In genomic region chr10:83328791-83329190, GRCm38 (mm10) we compare ENCODE assay signal across 19 mouse cellular contexts. TPM values are rescaled to one million over a fixed set of nuclear protein-coding genes. Genes with fewer than 3 reads are reported as not detected.
"Had no signal": no experiment of that assay in that cellular context is flagged by ENCODE, and none has a peak within 500 bp of the region (broad histone marks: within the 10 kb centered on the region; RNA-seq: fewer than 3 reads in every experiment).

No protein-coding gene starts in this region.

- ATAC-seq: intestine, embryonic 15.5 days; liver, embryonic 12.5 days; midbrain, embryonic 15.5 days had no signal

- H3K36me3 ChIP-seq: intestine, embryonic 15.5 days; kidney, embryonic 15.5 days; limb, embryonic 15.5 days; liver, embryonic 12.5 days; midbrain, embryonic 15.5 days; neural tube, embryonic 12.5 days; stomach, embryonic 15.5 days had no signal

- H3K4me2 ChIP-seq: intestine, embryonic 15.5 days; kidney, embryonic 15.5 days; limb, embryonic 15.5 days; liver, embryonic 12.5 days; midbrain, embryonic 11.5 days; midbrain, embryonic 15.5 days; neural tube, embryonic 12.5 days; stomach, embryonic 15.5 days had no signal

- H3K27ac ChIP-seq: intestine, embryonic 15.5 days; kidney, embryonic 15.5 days; left cerebral cortex, adult 2 months; limb, embryonic 15.5 days; liver, embryonic 12.5 days; macrophage; midbrain, embryonic 15.5 days; neural tube, embryonic 12.5 days; stomach, embryonic 15.5 days had no signal

- H3K9me3 ChIP-seq: intestine, embryonic 15.5 days; kidney, embryonic 15.5 days; limb, embryonic 15.5 days; liver, embryonic 12.5 days; megakaryocyte, embryonic 14.5 days; midbrain, embryonic 15.5 days; neural tube, embryonic 12.5 days; stomach, embryonic 15.5 days had no signal

- H3K4me1 ChIP-seq: intestine, embryonic 15.5 days; kidney, embryonic 15.5 days; limb, embryonic 15.5 days; liver, embryonic 12.5 days; midbrain, embryonic 15.5 days; neural tube, embryonic 12.5 days; stomach, embryonic 15.5 days had no signal

- DNase-seq: kidney, adult 2 months; kidney, postnatal 14 days; retina, postnatal 1 day; right cerebral cortex, postnatal 4 days; spleen, adult 18-20 months; thymus, adult 18-20 months; thymus, postnatal 14 days had no signal

- H3K4me3 ChIP-seq: intestine, embryonic 15.5 days; kidney, embryonic 15.5 days; left cerebral cortex, adult 2 months; limb, embryonic 15.5 days; liver, embryonic 12.5 days; megakaryocyte, embryonic 14.5 days; midbrain, embryonic 15.5 days; neural tube, embryonic 12.5 days; stomach, embryonic 15.5 days had no signal

- H3K9ac ChIP-seq: intestine, embryonic 15.5 days; kidney, embryonic 15.5 days; limb, embryonic 15.5 days; liver, embryonic 12.5 days; midbrain, embryonic 15.5 days; neural tube, embryonic 12.5 days; stomach, embryonic 15.5 days had no signal

- H3K27me3 ChIP-seq: intestine, embryonic 15.5 days; midbrain, embryonic 15.5 days; neural tube, embryonic 12.5 days had no signal

RNA-seq across cellular contexts. Expression of gene Slc41a2, which starts 8.9 kb away (rescaled TPM):
- polyA plus RNA-seq: liver, embryonic 16.5 days had no signal
